ENCODE assay signal across 11 mouse cellular contexts in the genomic region with DNA sequence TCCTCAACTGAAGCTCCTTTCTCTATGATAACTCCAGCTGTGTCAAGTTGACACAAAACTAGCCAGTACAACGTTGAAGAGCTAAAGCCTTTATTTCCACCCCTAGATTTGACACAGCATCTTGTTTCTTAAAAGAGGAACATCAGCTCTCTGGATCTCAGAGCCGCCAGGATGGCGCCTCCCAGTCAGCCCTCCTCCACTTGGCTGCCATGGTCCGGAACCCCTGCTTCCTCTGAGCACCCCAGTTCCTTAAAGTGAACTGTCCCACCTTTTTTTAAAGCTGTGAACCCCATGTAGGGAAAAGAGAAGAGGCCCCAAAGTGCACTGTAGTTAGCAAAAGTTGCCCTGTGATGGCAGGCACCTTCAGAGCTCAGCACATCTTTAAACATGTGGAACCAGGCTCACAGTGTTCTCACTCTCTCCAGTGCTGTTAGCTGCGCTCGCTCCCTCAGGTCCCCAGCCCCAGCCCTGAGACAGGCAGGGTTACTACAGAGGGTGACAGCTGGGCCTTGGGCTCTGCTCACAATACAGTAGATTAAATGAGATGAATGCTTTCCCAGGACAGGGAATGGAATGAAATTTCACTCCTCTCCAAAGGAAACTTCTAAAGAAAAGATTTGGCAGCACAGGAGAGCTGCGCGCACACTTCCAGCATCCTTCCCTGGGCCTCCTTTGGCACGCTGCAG. TPM values are rescaled to one million over a fixed set of nuclear protein-coding genes. Genes with fewer than 3 reads are reported as not detected.
DNase-seq lines count a peak whose midpoint lies in the region; ATAC-seq lines count a peak whose summit lies in the region.
"Had no signal": no experiment of that assay in that cellular context is flagged by ENCODE, and none has a peak within 500 bp of the region (broad histone marks: within the 10 kb centered on the region; RNA-seq: fewer than 3 reads in every experiment).

No protein-coding gene starts in this region.

- peak; percentile 70 to 73 for ATAC-seq in hematopoietic stem cell, adult 5-6 weeks (replicated peaks in 1 of 2; ENCODE audit: insufficient read depth in 1 of 2, low FRiP score in 2 of 2, low TSS enrichment in 1 of 2, low read depth in 1 of 2, poor library complexity in 2 of 2, severe bottlenecking in 2 of 2)
- ATAC-seq in monocyte, adult 5-6 weeks (replicated peaks; ENCODE audit: insufficient number of reproducible peaks, low FRiP score, low TSS enrichment, poor library complexity, severe bottlenecking), result peak; percentile 78
- ATAC-seq: hindbrain, embryonic 16.5 days had no signal

- peak; percentile 95 for DNase-seq in heart, adult 11 months
- DNase-seq in heart, postnatal 25 days (ENCODE audit: low spot score), result no peak
- peak; percentile 17 for DNase-seq in lung, postnatal 36 days
- no peak for DNase-seq in lung, postnatal 10 days
- no peak for DNase-seq in adrenal gland, postnatal 4 days (ENCODE audit: low spot score in 2 of 2)
- DNase-seq in frontal cortex, postnatal 25 days (ENCODE audit: low spot score in 2 of 2), result no peak
- DNase-seq: cerebellum, adult 9-11 months; gastrocnemius, postnatal 25 days had no signal

- intact Hi-C loops in heart, postnatal 25 days (cut with DNase I), result no loop called here

RNA-seq across cellular contexts. Expression of gene St3gal5, which starts 42.3 kb away (rescaled TPM):
- 10 to 100 TPM; 56.3 to 58.1 TPM for total RNA-seq in heart, postnatal 25 days (2021)
- total RNA-seq in hematopoietic stem cell, adult 5-6 weeks (2017), result 20.6 and 22.6 TPM in 2 replicates
- 28.9 to 43.8 TPM (median 38.3 TPM) in 3 replicates for total RNA-seq in monocyte, adult 5-6 weeks (2017)
- 100 to 1,000 TPM; 144 to 153 TPM for total RNA-seq in adrenal gland, postnatal 4 days (2021)

Comparison
In these comparisons a context has a peak if more than half of its experiments do, and no peak if none do; other contexts are left out.
1. DNase-seq: peak in heart, adult 11 months (single experiment) and lung, postnatal 36 days (single experiment); none in heart, postnatal 25 days (single experiment), lung, postnatal 10 days (single experiment), adrenal gland, postnatal 4 days (0 of 2) and frontal cortex, postnatal 25 days (0 of 2).